In genomic region chr2:35667746-35668145, GRCm38 (mm10) we compare ENCODE assay signal across 18 mouse cellular contexts.
A peak's percentile ranks its signal among the peaks of the same experiment; 100 is the strongest.
DNase-seq lines count a peak whose midpoint lies in the region; TF ChIP-seq lines count a peak whose summit lies in the region.
"Had no signal": no experiment of that assay in that cellular context is flagged by ENCODE, and none has a peak within 500 bp of the region (broad histone marks: within the 10 kb centered on the region; RNA-seq: fewer than 3 reads in every experiment).

No protein-coding gene starts in this region.

- no peak for TF ChIP-seq CTCF in gastrocnemius, adult 2 months (IDR thresholded peaks at IDR 0.05)

- DNase-seq in cerebellum, postnatal 10 days = peak; percentile 42
- DNase-seq in cerebellum, adult 11-12 months = no peak
- DNase-seq in gastrocnemius, adult 2 months = no peak
- DNase-seq in gastrocnemius, postnatal 4 days (ENCODE audit: low spot score in 2 of 2) = no peak
- peak; percentile 31 for DNase-seq in left cerebral cortex, postnatal 4 days
- DNase-seq in left cerebral cortex, adult 18-20 months (ENCODE audit: low spot score in 2 of 2) = no peak
- peak; percentile 71 for DNase-seq in Muller cell, postnatal 12 days (ENCODE audit: inconsistent ontology term)
- DNase-seq in ovary, postnatal 10 days (ENCODE audit: low spot score) = no peak
- DNase-seq: adrenal gland, postnatal 14 days; B cell, adult 2 months; cerebellum, adult 9-10 months; forebrain, postnatal 0 days; gastrocnemius, postnatal 25 days; heart, adult 11 months; heart, postnatal 14 days; kidney, adult 11 months had no signal

- no peak overlapping the region for H3K4me3 ChIP-seq in gastrocnemius, adult 2 months
- H3K4me3 ChIP-seq: heart, embryonic 15.5 days had no signal

- intact Hi-C loops in gastrocnemius, adult 2 months (cut with DNase I) = no loop called here
- intact Hi-C loops in left cerebral cortex, postnatal 4 days (cut with DNase I) = no loop called here

- peak overlapping the region; percentile 79; the same call in 1 of the 2 replicates for H3K27ac ChIP-seq in gastrocnemius, adult 2 months
- H3K27ac ChIP-seq: heart, embryonic 15.5 days; hindbrain, embryonic 14.5 days had no signal

Comparison
In these comparisons a context has a peak if more than half of its experiments do, and no peak if none do; other contexts are left out.
1. DNase-seq: peak in cerebellum, postnatal 10 days (2 of 2), left cerebral cortex, postnatal 4 days (single experiment) and Muller cell, postnatal 12 days (single experiment); none in cerebellum, adult 11-12 months (single experiment), gastrocnemius, adult 2 months (single experiment), gastrocnemius, postnatal 4 days (0 of 2), left cerebral cortex, adult 18-20 months (0 of 2) and ovary, postnatal 10 days (single experiment).